Mouse (Mus musculus) neutrophil, adult 5-6 weeks (primary cell): ENCODE results near the gene Wasf3. TPM values are rescaled to one million over a fixed set of nuclear protein-coding genes. Genes with fewer than 3 reads are reported as not detected.
"Not testable (repeated sequence)": the region's sequence is repeated elsewhere in the genome, so short reads cannot be mapped to it uniquely, and the experiment has no call there.

Source experiments
- ATAC-seq: fragments of 151-379, 151-347 bp; 2 replicates; pipeline ENCODE4 v1.8.0; 2017; ENCODE audit warnings: mild to moderate bottlenecking, moderate TSS enrichment; ENCODE audit not compliant: insufficient number of reproducible peaks, poor library complexity, low FRiP score, severe bottlenecking; ENCODE audit errors: extremely low read depth
- total RNA-seq: library from RNA; stranded (forward); fragments of 200-1000 nt; gene quantifications from 2 replicates; pipeline ENCODE4 v1.2.3, GENCODE M21; 2017

Gene Wasf3
- total RNA-seq, 1 experiment from 2014 or later, result not detected

DNA sequence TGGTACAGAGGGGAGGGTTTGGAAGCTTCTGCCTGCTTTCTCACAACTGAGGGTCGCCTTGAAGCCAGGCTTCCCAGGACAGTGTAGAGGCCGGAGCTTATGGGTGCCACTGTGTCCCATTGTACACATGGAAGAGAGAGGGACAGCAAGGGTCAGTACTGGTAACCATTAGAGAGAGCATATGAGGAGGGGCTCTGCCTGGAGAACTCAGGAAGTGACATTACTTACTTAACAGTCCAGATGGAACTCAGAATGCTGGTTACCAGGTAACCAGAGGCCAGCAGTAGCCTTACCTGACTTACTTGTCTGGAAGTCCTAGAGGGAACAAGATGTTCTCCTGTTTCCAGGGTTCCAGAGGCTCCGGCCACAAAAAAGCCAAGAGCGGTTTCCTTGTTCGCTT lies 117.3 kb downstream of the Wasf3 start, which contains the start of gene 4930449I24Rik:
4930449I24Rik (plus strand) TSS at position 301 of the 400 bp plus-strand sequence.
- not testable (repeated sequence) for ATAC-seq

DNA sequence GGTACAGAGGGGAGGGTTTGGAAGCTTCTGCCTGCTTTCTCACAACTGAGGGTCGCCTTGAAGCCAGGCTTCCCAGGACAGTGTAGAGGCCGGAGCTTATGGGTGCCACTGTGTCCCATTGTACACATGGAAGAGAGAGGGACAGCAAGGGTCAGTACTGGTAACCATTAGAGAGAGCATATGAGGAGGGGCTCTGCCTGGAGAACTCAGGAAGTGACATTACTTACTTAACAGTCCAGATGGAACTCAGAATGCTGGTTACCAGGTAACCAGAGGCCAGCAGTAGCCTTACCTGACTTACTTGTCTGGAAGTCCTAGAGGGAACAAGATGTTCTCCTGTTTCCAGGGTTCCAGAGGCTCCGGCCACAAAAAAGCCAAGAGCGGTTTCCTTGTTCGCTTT lies 129.0 kb downstream of the Wasf3 start, which contains the start of gene Gm3402:
Gm3402 (plus strand) TSS at position 301 of the 400 bp plus-strand sequence.
- not testable (repeated sequence) for ATAC-seq

Other genes with a start within 250 kb of the Wasf3 start
- gene Gm5565, start 224.4 kb upstream of the Wasf3 start, total RNA-seq, result not detected in 2 replicates
- gene Gm6309, start 214.3 kb upstream of the Wasf3 start, total RNA-seq, result not detected in 2 replicates
- gene 1700001J03Rik, start 199.7 kb upstream of the Wasf3 start, total RNA-seq, result 0.98 TPM in 1 of 2 replicates, not detected in the other
- gene Rnf6, start 163.4 kb upstream of the Wasf3 start, total RNA-seq, result 65.9 and 79.7 TPM in 2 replicates
- gene Cdk8, start 153.8 kb upstream of the Wasf3 start, total RNA-seq, result 33.9 and 40.5 TPM in 2 replicates
- gene Gm6408, start 97.0 kb downstream of the Wasf3 start, total RNA-seq, result not detected in 2 replicates
- gene Gm6370, start 106.4 kb downstream of the Wasf3 start, total RNA-seq, result not detected in 2 replicates
- gene 4930449I24Rik, start 117.4 kb downstream of the Wasf3 start, total RNA-seq, result not detected in 2 replicates
- gene Gm3402, start 129.1 kb downstream of the Wasf3 start, total RNA-seq, result not detected in 2 replicates
- gene Gm3404, start 140.8 kb downstream of the Wasf3 start, total RNA-seq, result not detected in 2 replicates
- gene Gm3409, start 152.7 kb downstream of the Wasf3 start, total RNA-seq, result not detected in 2 replicates
- not detected in 2 replicates for gene Gm3415, start 171.2 kb downstream of the Wasf3 start, total RNA-seq
- not detected in 2 replicates for gene Gpr12, start 200.3 kb downstream of the Wasf3 start, total RNA-seq